Mouse (Mus musculus) hindbrain, embryonic 10.5 days (tissue): Measurements from ENCODE around the gene Rbck1. TPM values are rescaled to one million over a fixed set of nuclear protein-coding genes. Genes with fewer than 3 reads are reported as not detected.
A peak's percentile ranks its signal among the peaks of the same experiment; 100 is the strongest.
"Not testable (repeated sequence)": the region's sequence is repeated elsewhere in the genome, so short reads cannot be mapped to it uniquely, and the experiment has no call there.

ENCODE experiments used
- DNase-seq: peaks from one replicate; pipeline ENCODE4 v3.0.0-alpha.2; 2017; ENCODE audit warnings: low spot score
- H3K27ac ChIP-seq: fragments of 300-500 bp; sonication (generic); 2 replicates; pipeline ENCODE4 v1.5.1; 2016; ENCODE audit warnings: mild to moderate bottlenecking, moderate library complexity
- H3K27me3 ChIP-seq: fragments of 300-500 bp; sonication (generic); 2 replicates; pipeline ENCODE4 v1.6.1; 2016; ENCODE audit warnings: mild to moderate bottlenecking; ENCODE audit not compliant: poor library complexity, insufficient read depth, severe bottlenecking
- H3K36me3 ChIP-seq: fragments of 300-500 bp; sonication (generic); 2 replicates; pipeline ENCODE4 v1.6.1; 2016; ENCODE audit warnings: mild to moderate bottlenecking, moderate library complexity
- H3K4me1 ChIP-seq: fragments of 300-500 bp; sonication (generic); replicated peaks from 2 replicates; pipeline ENCODE4 v1.6.1; 2016; ENCODE audit warnings: mild to moderate bottlenecking
- H3K4me3 ChIP-seq: fragments of 300-500 bp; sonication (generic); 2 replicates; pipeline ENCODE4 v1.5.1; 2016; ENCODE audit warnings: mild to moderate bottlenecking, moderate library complexity
- H3K9me3 ChIP-seq: fragments of 300-500 bp; sonication (generic); 2 replicates; pipeline ENCODE4 v1.6.1; 2016; ENCODE audit warnings: mild to moderate bottlenecking, moderate library complexity
- WGBS: fragments of 180-500 bp; shearing (Covaris S2); methylation state at CpG from one replicate; pipeline ENCODE4 v1.1.7; 2016; 5-methylcytosine and 5-hydroxymethylcytosine counted together
- polyA plus RNA-seq: library from polyadenylated mRNA; unstranded; fragments of >200 nt; fragmentation: Nextera tagmentation; extraction: Ambion mirVana; gene quantifications from 2 replicates; pipeline ENCODE4 v1.2.1, GENCODE M21; 2016

The Rbck1 gene
- polyA plus RNA-seq, 1 experiment from 2014 or later, result 93.2 TPM

GRCm38 (mm10) chr2:152358977-152359376 is 26.5 kb upstream of the Rbck1 start:
- not testable (repeated sequence) for H3K4me1 ChIP-seq, H3K27ac ChIP-seq, H3K27me3 ChIP-seq, H3K4me3 ChIP-seq, H3K36me3 ChIP-seq, H3K9me3 ChIP-seq, DNase-seq
- WGBS, result 73% methylated on average over 5 of the region's 5 CpGs

GRCm38 (mm10) chr2:152357254-152357653 is 24.8 kb upstream of the Rbck1 start:
- Histone ChIP-seq H3K36me3 (no peaks in the 10 kb centered on the region), H3K4me1 (no peaks in the 10 kb centered on the region), H3K4me3 (no peak overlapping the region), H3K27me3 (no peaks in the 10 kb centered on the region), H3K9me3 (no peaks in the 10 kb centered on the region), H3K27ac (no peak overlapping the region)
- DNase-seq, result no peak
- WGBS, result 83% methylated on average over 3 of the region's 3 CpGs

- H3K27ac ChIP-seq, result 0 out of 2 replicates have a peak overlapping the region, but pooled peaks have one; percentile 8
- H3K36me3 ChIP-seq, result no peaks in the 10 kb centered on the region
- H3K9me3 ChIP-seq, result no peaks in the 10 kb centered on the region
- peaks cover 13% of the 10 kb centered on the region for H3K27me3 ChIP-seq
- H3K4me3 ChIP-seq, result no peak overlapping the region
- DNase-seq, result no peak
- 85% methylated on average over 8 of the region's 8 CpGs for WGBS
- peaks cover 3% of the 10 kb centered on the region; the same call in 1 of the 2 replicates for H3K4me1 ChIP-seq
Observed at GRCm38 (mm10) chr2:152349842-152350540, 17.5 kb upstream of the Rbck1 start.

- no peaks in the 10 kb centered on the region for H3K36me3 ChIP-seq
- H3K4me3 ChIP-seq, result no peak overlapping the region
- H3K27me3 ChIP-seq, result peaks cover 20% of the 10 kb centered on the region
- no peak overlapping the region for H3K27ac ChIP-seq
- no peaks in the 10 kb centered on the region for H3K9me3 ChIP-seq
- H3K4me1 ChIP-seq, result peaks cover 8% of the 10 kb centered on the region
- no peak for DNase-seq
- 80% methylated on average over 6 of the region's 6 CpGs for WGBS
Observed at GRCm38 (mm10) chr2:152349205-152349604, 16.8 kb upstream of the Rbck1 start.

- H3K27me3 ChIP-seq, result peaks cover 25% of the 10 kb centered on the region
- H3K4me3 ChIP-seq, result no peak overlapping the region
- no peak overlapping the region for H3K27ac ChIP-seq
- peaks cover 22% of the 10 kb centered on the region for H3K4me1 ChIP-seq
- no peak for DNase-seq
- WGBS, result 82% methylated on average over 2 of the region's 2 CpGs
- no peaks in the 10 kb centered on the region for H3K9me3 ChIP-seq
- no peaks in the 10 kb centered on the region for H3K36me3 ChIP-seq
Observed at GRCm38 (mm10) chr2:152347722-152348121, 15.3 kb upstream of the Rbck1 start.

GRCm38 (mm10) chr2:152346776-152347465 is 14.5 kb upstream of the Rbck1 start:
- H3K4me3 ChIP-seq, result no peak overlapping the region
- H3K36me3 ChIP-seq, result no peaks in the 10 kb centered on the region
- H3K27ac ChIP-seq, result no peak overlapping the region
- peaks cover 33% of the 10 kb centered on the region for H3K27me3 ChIP-seq
- WGBS, result 42% methylated on average over 9 of the region's 9 CpGs
- DNase-seq, result no peak
- H3K9me3 ChIP-seq, result no peaks in the 10 kb centered on the region
- H3K4me1 ChIP-seq, result peaks cover 22% of the 10 kb centered on the region

GRCm38 (mm10) chr2:152345393-152345792 is 12.9 kb upstream of the Rbck1 start:
- peaks cover 36% of the 10 kb centered on the region for H3K27me3 ChIP-seq
- peaks cover 22% of the 10 kb centered on the region for H3K4me1 ChIP-seq
- no peak for DNase-seq
- 57% methylated on average over 6 of the region's 6 CpGs for WGBS
- no peak overlapping the region for H3K27ac ChIP-seq
- no peaks in the 10 kb centered on the region for H3K9me3 ChIP-seq
- no peak overlapping the region for H3K4me3 ChIP-seq
- H3K36me3 ChIP-seq, result no peaks in the 10 kb centered on the region

- Histone ChIP-seq H3K9me3 (no peaks in the 10 kb centered on the region), H3K27ac (no peak overlapping the region), H3K27me3 (peaks cover 36% of the 10 kb centered on the region), H3K4me3 (no peak overlapping the region), H3K4me1 (peaks cover 22% of the 10 kb centered on the region), H3K36me3 (no peaks in the 10 kb centered on the region)
- no peak for DNase-seq
- 61% methylated on average over 5 of the region's 5 CpGs for WGBS
Observed at GRCm38 (mm10) chr2:152344909-152345308, 12.5 kb upstream of the Rbck1 start.

GRCm38 (mm10) chr2:152344361-152344760 is 11.9 kb upstream of the Rbck1 start:
- DNase-seq, result peak; percentile 12
- Histone ChIP-seq H3K27me3 (peaks cover 35% of the 10 kb centered on the region), H3K9me3 (no peaks in the 10 kb centered on the region), H3K4me1 (peaks cover 22% of the 10 kb centered on the region), H3K4me3 (peak overlapping the region; percentile 55), H3K36me3 (no peaks in the 10 kb centered on the region), H3K27ac (0 out of 2 replicates have a peak overlapping the region, but pooled peaks have one; percentile 73)
- 14% methylated on average over 10 of the region's 10 CpGs for WGBS

GRCm38 (mm10) chr2:152343329-152344213 is 11.1 kb upstream of the Rbck1 start, which contains the start of gene Trib3:
Trib3 (minus strand) TSS chr2:152344032.
- Histone ChIP-seq H3K9me3 (no peaks in the 10 kb centered on the region), H3K27me3 (peaks cover 32% of the 10 kb centered on the region), H3K36me3 (no peaks in the 10 kb centered on the region), H3K4me1 (peaks cover 22% of the 10 kb centered on the region), H3K27ac (peak within 1 kb of the TSS; percentile 73), H3K4me3 (peak within 1 kb of the TSS; percentile 55)
- DNase-seq, result peak; percentile 80
- under 1% methylated on average over 52 of the region's 52 CpGs for WGBS

- no peak overlapping the region for H3K27ac ChIP-seq
- no peak overlapping the region for H3K4me3 ChIP-seq
- H3K9me3 ChIP-seq, result no peaks in the 10 kb centered on the region
- peaks cover 27% of the 10 kb centered on the region for H3K4me1 ChIP-seq
- H3K27me3 ChIP-seq, result peaks cover 25% of the 10 kb centered on the region
- 85% methylated on average over 22 of the region's 22 CpGs for WGBS
- H3K36me3 ChIP-seq, result no peaks in the 10 kb centered on the region
- DNase-seq, result no peak
Observed at GRCm38 (mm10) chr2:152339631-152340179, 7.3 kb upstream of the Rbck1 start.

- Histone ChIP-seq H3K9me3 (no peaks in the 10 kb centered on the region), H3K4me3 (no peak overlapping the region), H3K27ac (no peak overlapping the region), H3K36me3 (no peaks in the 10 kb centered on the region), H3K4me1 (peaks cover 19% of the 10 kb centered on the region), H3K27me3 (peaks cover 22% of the 10 kb centered on the region)
- no peak for DNase-seq
- WGBS, result 80% methylated on average over 13 of the region's 13 CpGs
Observed at GRCm38 (mm10) chr2:152338319-152338718, 5.9 kb upstream of the Rbck1 start.
